Mouse (Mus musculus): ENCODE measurements around the gene Amdhd2. TPM values are rescaled to one million over a fixed set of nuclear protein-coding genes. Genes with fewer than 3 reads are reported as not detected.

Amdhd2 gene
- polyA plus RNA-seq, 1 experiment from 2014 or later = 35.2 TPM

GRCm38 (mm10) chr17:24207768-24208640, 44.4 kb upstream of the Amdhd2 start:
- Histone ChIP-seq H3K9me3 (ENCODE audit: control insufficient read depth, low read length) (no peaks in the 10 kb centered on the region), H3K4me2 (peak overlapping the region; percentile 100), H3K36me3 (ENCODE audit: control insufficient read depth, insufficient read depth, low read length) (no peaks in the 10 kb centered on the region), H3K4me1 (replicated peaks; ENCODE audit: control insufficient read depth, insufficient read depth, low read length) (peaks cover 86% of the 10 kb centered on the region), H3K9ac (ENCODE audit: low read depth, low read length) (peak overlapping the region; percentile 91), H3K4me3 (ENCODE audit: low read depth, low read length) (peak overlapping the region; percentile 72), H3K27me3 (replicated peaks; ENCODE audit: control insufficient read depth, insufficient read depth, low read length) (peaks cover 25% of the 10 kb centered on the region), H3K27ac (ENCODE audit: low read depth, low read length) (peak overlapping the region; percentile 97)
- DNase-seq (ENCODE audit: low spot score) (no peak), ATAC-seq (replicated peaks; ENCODE audit: low FRiP score) (no peak)
- 67% methylated on average over 34 of the region's 34 CpGs for WGBS

DNA sequence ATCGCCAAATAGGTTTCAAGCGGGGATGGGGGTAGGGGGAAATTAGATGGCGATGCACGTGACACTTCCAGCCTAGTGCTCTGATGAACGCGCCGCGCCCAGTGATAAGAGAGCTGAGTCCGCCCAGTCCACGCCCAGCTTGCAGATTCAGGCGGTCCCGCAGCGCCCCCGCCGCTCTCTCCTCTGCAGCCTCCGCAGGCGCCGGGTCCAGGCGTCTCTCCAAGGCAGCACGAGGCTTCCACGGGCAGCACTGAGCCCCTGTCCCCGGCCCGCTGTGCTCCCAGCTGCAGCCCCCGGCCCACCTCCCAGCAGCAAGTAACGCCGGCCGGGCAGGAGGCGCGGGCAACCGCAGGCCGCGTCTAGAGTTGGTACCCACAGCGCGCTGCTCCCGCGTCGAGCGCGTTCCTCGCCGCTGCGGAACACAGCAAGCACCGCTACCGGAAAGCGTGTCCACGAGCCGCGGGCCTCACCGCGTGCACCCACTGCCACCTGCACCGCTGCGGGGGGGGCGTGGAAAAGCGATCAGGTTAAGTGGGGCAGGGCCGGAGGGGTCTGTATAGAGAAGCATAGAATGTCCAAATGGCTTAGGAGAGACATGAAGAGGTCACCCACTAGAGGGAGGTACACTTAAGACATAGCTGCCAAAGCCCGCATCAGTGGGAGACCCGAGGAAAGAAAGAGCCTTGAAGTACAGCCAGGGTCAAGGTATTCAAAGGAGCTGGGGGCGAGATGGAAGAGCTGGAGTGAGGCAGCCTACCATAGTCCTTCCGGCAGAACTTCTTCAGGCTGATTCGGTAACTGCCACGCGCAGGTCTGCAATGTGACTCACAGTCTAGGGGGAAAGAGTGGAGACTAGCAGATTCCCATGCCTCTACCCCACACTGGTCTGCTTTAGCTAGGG, 43.1 kb upstream of the Amdhd2 start:
- Histone ChIP-seq H3K9ac (ENCODE audit: low read depth, low read length) (peak overlapping the region; percentile 91), H3K27ac (ENCODE audit: low read depth, low read length) (peak overlapping the region; percentile 97), H3K4me1 (replicated peaks; ENCODE audit: control insufficient read depth, insufficient read depth, low read length) (peaks cover 93% of the 10 kb centered on the region), H3K36me3 (ENCODE audit: control insufficient read depth, insufficient read depth, low read length) (no peaks in the 10 kb centered on the region), H3K4me3 (ENCODE audit: low read depth, low read length) (peak overlapping the region; percentile 72), H3K4me2 (peak overlapping the region; percentile 100), H3K9me3 (ENCODE audit: control insufficient read depth, low read length) (no peaks in the 10 kb centered on the region), H3K27me3 (replicated peaks; ENCODE audit: control insufficient read depth, insufficient read depth, low read length) (peaks cover 25% of the 10 kb centered on the region)
- WGBS = 5% methylated on average over 61 of the region's 62 CpGs
- DNase-seq (ENCODE audit: low spot score) (peak; percentile 78), ATAC-seq (replicated peaks; ENCODE audit: low FRiP score) (peak; percentile 49)

DNA sequence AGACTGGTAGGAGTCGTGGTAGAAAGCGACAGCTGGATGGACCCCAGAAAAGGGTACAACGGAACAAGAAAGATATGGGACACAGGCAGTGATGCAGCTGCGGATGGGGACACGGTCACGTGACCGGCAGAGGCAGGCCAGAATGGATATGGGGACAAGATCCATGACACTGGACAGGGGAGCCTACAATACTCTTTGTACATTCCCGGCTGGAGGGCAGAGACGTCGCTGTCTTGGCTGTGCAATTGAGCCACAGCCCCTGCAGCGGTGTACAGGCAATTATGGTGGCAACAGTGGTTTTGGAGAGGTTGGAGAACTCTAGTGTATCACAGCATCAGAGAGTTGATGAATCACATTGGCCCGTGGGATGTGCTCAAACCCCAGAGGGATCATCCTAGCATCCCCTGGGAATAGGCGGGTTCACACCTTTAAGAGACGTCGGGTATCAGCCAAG, 42.4 kb upstream of the Amdhd2 start:
- H3K9me3 ChIP-seq (ENCODE audit: control insufficient read depth, low read length) = no peaks in the 10 kb centered on the region
- DNase-seq (ENCODE audit: low spot score) (no peak), ATAC-seq (replicated peaks; ENCODE audit: low FRiP score) (peak; percentile 5; the same call in 1 of the 2 replicates)
- peak overlapping the region; percentile 100 for H3K4me2 ChIP-seq
- H3K9ac ChIP-seq (ENCODE audit: low read depth, low read length) = peak overlapping the region; percentile 91
- H3K4me1 ChIP-seq (replicated peaks; ENCODE audit: control insufficient read depth, insufficient read depth, low read length) = peaks cover 93% of the 10 kb centered on the region
- H3K27me3 ChIP-seq (replicated peaks; ENCODE audit: control insufficient read depth, insufficient read depth, low read length) = peaks cover 23% of the 10 kb centered on the region
- peaks cover 2% of the 10 kb centered on the region; the same call in 1 of the 2 replicates for H3K36me3 ChIP-seq (ENCODE audit: control insufficient read depth, insufficient read depth, low read length)
- 4% methylated on average over 15 of the region's 15 CpGs for WGBS
- peak overlapping the region; percentile 95 for H3K27ac ChIP-seq (ENCODE audit: low read depth, low read length)
- peak overlapping the region; percentile 72 for H3K4me3 ChIP-seq (ENCODE audit: low read depth, low read length)

DNA sequence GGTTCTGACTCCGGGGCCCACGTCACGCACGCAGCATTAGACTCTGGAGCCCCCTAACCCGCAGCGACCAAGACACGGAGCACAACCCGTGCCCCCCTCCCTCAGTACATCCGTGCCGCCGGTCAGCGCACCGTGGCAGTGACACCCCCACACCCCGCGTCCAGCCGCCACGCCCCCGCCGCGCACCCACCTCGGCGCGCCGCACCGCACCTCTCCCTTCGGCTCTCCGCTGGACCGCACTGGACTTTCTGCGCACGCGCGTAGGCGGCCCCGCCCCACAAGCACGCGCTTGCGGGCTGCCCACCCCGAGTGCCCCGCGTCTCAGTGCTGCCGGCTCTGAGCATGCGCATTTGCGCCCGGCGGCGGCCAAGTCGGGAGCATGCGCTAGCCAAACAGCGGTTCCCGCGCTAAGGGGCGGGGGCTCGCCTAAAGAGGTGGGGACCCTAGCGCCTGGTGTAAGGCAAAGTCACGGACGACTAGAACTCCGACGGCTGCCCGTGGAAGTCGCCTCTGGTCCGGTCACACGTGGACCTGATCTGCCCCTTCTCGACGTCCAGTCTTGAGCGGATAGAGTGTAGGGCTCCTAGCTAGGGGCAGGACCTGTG, 41.8 kb upstream of the Amdhd2 start, which contains the start of gene Tbc1d24:
Gene Tbc1d24 (minus strand): TSS at position 279 of the 605 bp plus-strand sequence.
- peaks cover 93% of the 10 kb centered on the region for H3K4me1 ChIP-seq (replicated peaks; ENCODE audit: control insufficient read depth, insufficient read depth, low read length)
- under 1% methylated on average over 64 of the region's 65 CpGs for WGBS
- ATAC-seq (replicated peaks; ENCODE audit: low FRiP score) = peak; percentile 52
- DNase-seq (ENCODE audit: low spot score) = peak; percentile 93
- H3K9me3 ChIP-seq (ENCODE audit: control insufficient read depth, low read length) = no peaks in the 10 kb centered on the region
- peak within 1 kb of the TSS; percentile 72 for H3K4me3 ChIP-seq (ENCODE audit: low read depth, low read length)
- peak within 1 kb of the TSS; percentile 91 for H3K9ac ChIP-seq (ENCODE audit: low read depth, low read length)
- H3K27ac ChIP-seq (ENCODE audit: low read depth, low read length) = peak within 1 kb of the TSS; percentile 97
- peak within 1 kb of the TSS; percentile 100 for H3K4me2 ChIP-seq
- H3K36me3 ChIP-seq (ENCODE audit: control insufficient read depth, insufficient read depth, low read length) = peaks cover 5% of the 10 kb centered on the region; the same call in 1 of the 2 replicates
- peaks cover 19% of the 10 kb centered on the region for H3K27me3 ChIP-seq (replicated peaks; ENCODE audit: control insufficient read depth, insufficient read depth, low read length)

DNA sequence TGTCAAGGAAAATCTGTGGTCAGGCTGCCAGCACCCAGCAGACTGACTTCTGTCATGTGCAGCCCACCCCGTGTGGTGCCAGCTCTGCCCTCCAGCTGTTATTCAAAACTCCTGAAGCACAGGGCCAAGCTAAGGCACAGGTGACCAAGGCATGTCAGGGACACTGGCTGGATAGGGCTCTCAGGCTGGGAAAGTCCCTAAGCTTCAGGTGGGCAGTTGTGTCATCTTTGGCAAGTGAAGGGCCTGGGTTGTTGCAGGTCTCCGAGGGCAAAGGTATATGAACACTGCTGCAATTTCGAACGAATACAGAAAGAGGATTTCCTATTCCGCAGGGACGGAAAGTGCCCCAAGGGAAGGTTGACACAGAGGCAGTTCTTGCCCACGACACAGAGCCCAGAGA, 41.3 kb upstream of the Amdhd2 start:
- Histone ChIP-seq H3K36me3 (ENCODE audit: control insufficient read depth, insufficient read depth, low read length) (peaks cover 5% of the 10 kb centered on the region; the same call in 1 of the 2 replicates), H3K4me1 (replicated peaks; ENCODE audit: control insufficient read depth, insufficient read depth, low read length) (peaks cover 93% of the 10 kb centered on the region), H3K9ac (ENCODE audit: low read depth, low read length) (peak overlapping the region; percentile 91), H3K4me2 (peak overlapping the region; percentile 100), H3K4me3 (ENCODE audit: low read depth, low read length) (peak overlapping the region; percentile 72), H3K27ac (ENCODE audit: low read depth, low read length) (peak overlapping the region; percentile 95), H3K27me3 (replicated peaks; ENCODE audit: control insufficient read depth, insufficient read depth, low read length) (peaks cover 14% of the 10 kb centered on the region), H3K9me3 (ENCODE audit: control insufficient read depth, low read length) (no peaks in the 10 kb centered on the region)
- WGBS = 7% methylated on average over 7 of the region's 7 CpGs
- DNase-seq (ENCODE audit: low spot score) (no peak), ATAC-seq (replicated peaks; ENCODE audit: low FRiP score) (no peak)

GRCm38 (mm10) chr17:24203611-24204534, 40.3 kb upstream of the Amdhd2 start:
- Histone ChIP-seq H3K4me3 (ENCODE audit: low read depth, low read length) (peak overlapping the region; percentile 72), H3K4me1 (replicated peaks; ENCODE audit: control insufficient read depth, insufficient read depth, low read length) (peaks cover 93% of the 10 kb centered on the region), H3K9me3 (ENCODE audit: control insufficient read depth, low read length) (no peaks in the 10 kb centered on the region), H3K27ac (ENCODE audit: low read depth, low read length) (peak overlapping the region; percentile 95), H3K4me2 (peak overlapping the region; percentile 100), H3K36me3 (ENCODE audit: control insufficient read depth, insufficient read depth, low read length) (peaks cover 5% of the 10 kb centered on the region; the same call in 1 of the 2 replicates), H3K9ac (ENCODE audit: low read depth, low read length) (peak overlapping the region; percentile 91), H3K27me3 (replicated peaks; ENCODE audit: control insufficient read depth, insufficient read depth, low read length) (peaks cover 12% of the 10 kb centered on the region)
- ATAC-seq (replicated peaks; ENCODE audit: low FRiP score) = no peak
- WGBS = 38% methylated on average over 3 of the region's 3 CpGs
- DNase-seq (ENCODE audit: low spot score) = no peak

DNA sequence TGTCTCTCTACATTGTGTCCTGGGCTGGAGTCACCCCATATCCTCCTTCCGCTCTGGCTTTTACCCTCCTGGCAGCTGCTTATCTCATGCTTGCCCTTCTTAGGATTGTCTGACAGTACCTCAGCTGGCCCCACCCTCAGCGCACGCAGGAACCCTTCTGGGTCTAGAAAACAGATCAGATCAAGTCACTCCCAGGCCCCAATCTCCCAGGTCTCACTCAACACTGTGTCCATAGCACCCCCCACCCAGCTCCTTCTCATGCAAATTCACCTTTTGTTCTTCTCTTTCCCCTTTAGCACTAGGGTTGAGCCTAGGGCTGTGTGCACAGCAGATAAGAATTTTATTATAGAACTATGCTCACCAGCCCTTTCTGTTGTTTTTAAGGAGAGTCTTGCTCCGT, 39.5 kb upstream of the Amdhd2 start:
- peaks cover 93% of the 10 kb centered on the region for H3K4me1 ChIP-seq (replicated peaks; ENCODE audit: control insufficient read depth, insufficient read depth, low read length)
- no peaks in the 10 kb centered on the region for H3K9me3 ChIP-seq (ENCODE audit: control insufficient read depth, low read length)
- H3K36me3 ChIP-seq (ENCODE audit: control insufficient read depth, insufficient read depth, low read length) = peaks cover 5% of the 10 kb centered on the region; the same call in 1 of the 2 replicates
- peak overlapping the region; percentile 95 for H3K27ac ChIP-seq (ENCODE audit: low read depth, low read length)
- H3K4me3 ChIP-seq (ENCODE audit: low read depth, low read length) = peak overlapping the region; percentile 72; the same call in 1 of the 2 replicates
- H3K9ac ChIP-seq (ENCODE audit: low read depth, low read length) = peak overlapping the region; percentile 91
- DNase-seq (ENCODE audit: low spot score) (peak; percentile 72), ATAC-seq (replicated peaks; ENCODE audit: low FRiP score) (peak; percentile 78)
- WGBS = 19% methylated on average over 4 of the region's 4 CpGs
- peaks cover 9% of the 10 kb centered on the region for H3K27me3 ChIP-seq (replicated peaks; ENCODE audit: control insufficient read depth, insufficient read depth, low read length)
- peak overlapping the region; percentile 100 for H3K4me2 ChIP-seq
